Mouse (Mus musculus) G1E (cell line): Measurements from ENCODE around the gene Lilrb4a. TPM values are rescaled to one million over a fixed set of nuclear protein-coding genes. Genes with fewer than 3 reads are reported as not detected.

Experiments used
- ATAC-seq: 2 replicates; pipeline ENCODE4 v1.8.0; 2016; ENCODE audit warnings: mild to moderate bottlenecking; ENCODE audit not compliant: insufficient number of reproducible peaks, poor library complexity, low FRiP score, severe bottlenecking; ENCODE audit errors: extremely low read depth
- DNase-seq: peaks from one replicate; pipeline ENCODE4 v3.0.0; 2012; ENCODE audit warnings: low spot score
- H3K27me3 ChIP-seq: 2 replicates; pipeline ENCODE4 v1.6.1; 2012; ENCODE audit warnings: mild to moderate bottlenecking, low read length, inconsistent platforms; ENCODE audit not compliant: insufficient read depth
- H3K36me3 ChIP-seq: replicated peaks from 2 replicates; pipeline ENCODE3; 2012; ENCODE audit warnings: mild to moderate bottlenecking, inconsistent platforms
- H3K4me1 ChIP-seq: 2 replicates; pipeline ENCODE4 v1.6.1; 2012; ENCODE audit warnings: low read depth, low read length, inconsistent platforms, mixed read lengths; ENCODE audit not compliant: insufficient read depth
- H3K4me3 ChIP-seq: 2 replicates; pipeline ENCODE4 v1.5.1; 2012; ENCODE audit warnings: low read depth, mild to moderate bottlenecking, inconsistent platforms, low read length, moderate library complexity, mixed read lengths
- H3K9me3 ChIP-seq: replicated peaks from 2 replicates; pipeline ENCODE4 v1.6.1; 2012; ENCODE audit warnings: inconsistent platforms
- CTCF ChIP-seq: IDR thresholded peaks from 2 replicates; pipeline ENCODE4 v1.5.1; 2012; ENCODE audit warnings: low read depth, low read length, inconsistent platforms, mixed read lengths
- GATA1 ChIP-seq: IDR thresholded peaks from 2 replicates; pipeline ENCODE4 v1.6.1; 2012; ENCODE audit warnings: borderline replicate concordance, low read length, inconsistent platforms, mixed read lengths
- GATA2 ChIP-seq: IDR thresholded peaks from 2 replicates; pipeline ENCODE4 v1.6.1; 2012; ENCODE audit warnings: low read depth, low read length, inconsistent platforms, borderline replicate concordance
- POLR2AphosphoS5 ChIP-seq: IDR thresholded peaks from 2 replicates; pipeline ENCODE4 v1.6.1; 2012; ENCODE audit warnings: low read depth, low read length, inconsistent platforms; ENCODE audit not compliant: insufficient replicate concordance
- TAL1 ChIP-seq: conservative IDR thresholded peaks from 2 replicates; pipeline ENCODE4 v1.6.1; 2012; ENCODE audit warnings: low read depth, low read length, inconsistent platforms, mixed read lengths
- polyA plus RNA-seq: library from polyadenylated mRNA; stranded (reverse); fragments of >175 nt; gene quantifications from 2 replicates; pipeline ENCODE4 v1.2.3, GENCODE M21; 2012
- total RNA-seq, 2 experiments: library from RNA; stranded (forward) in 1 of 2; stranded (reverse) in 1 of 2; fragments of 200-1000 nt in 1 of 2; fragments of >200 nt in 1 of 2; fragmentation: Nextera tagmentation in 1 of 2; gene quantifications; 2 replicates each; pipeline ENCODE4 v1.2.3; 2014 to 2017

Lilrb4a gene
- total and polyA plus RNA-seq, 3 experiments = 20.1 TPM; not detected in 2

DNA sequence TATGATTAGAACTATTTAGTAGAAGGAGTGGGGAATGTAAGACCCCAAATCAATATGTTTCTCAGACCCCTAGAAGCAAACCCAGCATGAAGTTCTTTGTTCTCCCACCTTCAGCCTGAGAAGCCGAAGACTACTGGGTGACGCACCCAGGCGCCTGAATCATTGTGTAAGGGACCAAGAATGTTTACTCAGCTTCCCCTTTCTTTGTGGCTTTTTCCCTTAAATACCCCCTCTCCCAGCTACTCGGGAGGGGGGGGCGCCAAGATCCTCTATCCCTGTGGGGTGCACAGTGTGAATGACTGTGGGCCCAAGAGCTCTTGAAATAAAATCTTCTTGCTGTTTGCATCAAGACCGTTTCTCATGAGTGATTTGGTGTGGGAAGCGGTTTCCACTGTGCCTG lies 40.1 kb downstream of the Lilrb4a start:
- no peak for DNase-seq
- Histone ChIP-seq H3K36me3 (no peaks in the 10 kb centered on the region), H3K4me3 (no peak overlapping the region), H3K27me3 (no peaks in the 10 kb centered on the region), H3K4me1 (no peaks in the 10 kb centered on the region), H3K9me3 (no peaks in the 10 kb centered on the region)
- no peak for ATAC-seq
- no peak for TF ChIP-seq POLR2AphosphoS5
- no peak for TF ChIP-seq GATA2
- no peak for TF ChIP-seq CTCF
- TF ChIP-seq GATA1 = no peak
- no peak for TF ChIP-seq TAL1

Other genes starting within 250 kb of the Lilrb4a start
- gene Gm49339, start 10.3 kb upstream of the Lilrb4a start, total RNA-seq (2014; fragmentation: Nextera tagmentation) = not detected in 2 replicates
- gene Gm49339, start 10.3 kb upstream of the Lilrb4a start, total RNA-seq (2017) = 0.44 and 0.87 TPM in 2 replicates
- gene Gm49339, start 10.3 kb upstream of the Lilrb4a start, polyA plus RNA-seq = not detected in 2 replicates
- not detected in 2 replicates for gene Lilr4b, start 10.3 kb upstream of the Lilrb4a start, total RNA-seq (2014; fragmentation: Nextera tagmentation)
- 4.4 and 4.6 TPM in 2 replicates for gene Lilr4b, start 10.3 kb upstream of the Lilrb4a start, total RNA-seq (2017)
- gene Lilr4b, start 10.3 kb upstream of the Lilrb4a start, polyA plus RNA-seq = not detected in 2 replicates
- gene Fam162b, start 99.6 kb downstream of the Lilrb4a start, total RNA-seq (2014; fragmentation: Nextera tagmentation) = not detected in 2 replicates
- gene Fam162b, start 99.6 kb downstream of the Lilrb4a start, total RNA-seq (2017) = not detected in 2 replicates
- gene Fam162b, start 99.6 kb downstream of the Lilrb4a start, polyA plus RNA-seq = not detected in 2 replicates
- gene Gprc6a, start 140.5 kb downstream of the Lilrb4a start, total RNA-seq (2014; fragmentation: Nextera tagmentation) = not detected in 2 replicates
- gene Gprc6a, start 140.5 kb downstream of the Lilrb4a start, total RNA-seq (2017) = not detected in 2 replicates
- gene Gprc6a, start 140.5 kb downstream of the Lilrb4a start, polyA plus RNA-seq = not detected in 2 replicates
- gene Rfx6, start 186.8 kb downstream of the Lilrb4a start, total RNA-seq (2014; fragmentation: Nextera tagmentation) = not detected in 2 replicates
- gene Rfx6, start 186.8 kb downstream of the Lilrb4a start, total RNA-seq (2017) = not detected in 2 replicates
- gene Rfx6, start 186.8 kb downstream of the Lilrb4a start, polyA plus RNA-seq = not detected in 2 replicates